Mouse (Mus musculus) v-Abl transformed pro-B cells (cell line): ENCODE data around the gene Nat14.

Experiments
- in situ Hi-C, 2 experiments: fragments of 400-800 bp; cut with MboI; formaldehyde crosslinking; loops; one replicate each; pipeline ENCODE4 v1.15.1; 2025; ENCODE audit not compliant: unreplicated experiment in 2 of 2

The Nat14 gene

DNA sequence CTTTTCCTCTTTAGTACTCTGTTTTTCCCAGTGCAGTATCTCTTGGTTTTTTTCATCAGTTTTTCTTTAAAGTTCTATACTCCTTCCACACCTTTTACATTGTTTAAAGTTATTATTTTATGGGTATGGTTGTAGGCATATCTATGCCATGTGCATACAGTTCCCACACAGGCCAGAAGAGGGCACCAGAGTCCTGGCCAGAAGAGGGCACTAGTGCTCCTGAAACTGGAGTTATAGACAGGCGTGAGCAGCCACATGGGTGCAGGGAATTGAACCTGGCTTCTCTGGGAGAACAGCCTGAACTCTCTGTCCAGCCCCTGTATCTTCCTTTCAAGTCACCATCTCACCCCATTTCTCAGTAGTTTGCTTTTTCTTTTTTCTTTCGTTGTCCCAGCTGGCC, 16.6 kb downstream of the Nat14 start:
- in situ Hi-C loops, result loop anchor here (5.0 to 25.0 kb wide), 3 partner anchors 126 to 801 kb away; partner anchors contain the start of genes Leng8 (in 2 of the 2) and Ube2s (in 2 of the 2)

DNA sequence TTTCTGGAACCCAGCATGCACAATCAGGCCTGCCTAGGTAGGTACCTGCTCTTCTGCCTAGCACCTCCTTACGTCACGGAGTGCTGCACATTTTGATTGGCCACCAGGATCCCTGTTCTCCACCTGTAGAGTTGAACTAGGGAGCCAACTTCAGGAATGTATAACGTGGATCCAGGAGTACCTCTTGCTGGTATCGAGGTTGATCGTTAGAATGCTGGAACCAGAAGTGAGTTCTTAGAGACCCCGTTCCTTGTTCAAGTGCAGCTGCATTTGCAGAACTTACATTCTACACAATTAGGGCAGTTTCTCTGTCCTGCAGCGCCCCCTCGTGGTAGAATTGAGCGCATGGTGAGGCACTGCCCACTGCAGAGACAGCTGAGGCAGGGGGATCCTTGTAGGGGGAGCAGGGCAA, 18.2 kb downstream of the Nat14 start:
- in situ Hi-C loops, result loop anchor here (5.0 to 25.0 kb wide), 12 partner anchors 33 to 1257 kb away; partner anchors contain the start of genes Leng8 (in 2 of the 2), Galp (in 1 of the 2), Gm36210 (in 1 of the 2) and Rpl28 (in 1 of the 2)

DNA sequence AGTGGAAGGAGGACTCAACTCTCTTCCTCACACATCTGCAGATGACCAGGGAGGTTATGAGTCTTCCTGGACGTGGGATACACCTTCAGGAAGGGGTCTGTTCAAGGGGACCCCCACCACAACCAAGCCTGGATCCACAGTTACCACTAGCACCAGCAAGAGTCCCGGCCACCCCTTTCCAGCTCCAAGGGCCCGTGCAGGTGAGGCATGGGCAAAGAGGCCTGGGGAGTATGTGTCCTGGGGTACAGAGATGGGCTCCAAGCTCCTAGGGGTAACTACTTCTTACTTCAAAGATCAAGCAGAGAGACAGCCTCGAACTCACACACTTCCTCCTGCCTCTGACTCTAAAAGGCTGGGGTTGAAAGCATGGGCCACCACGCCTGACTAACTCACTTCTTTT, 20.8 kb downstream of the Nat14 start:
- in situ Hi-C loops, result loop anchor here (5.0 to 25.0 kb wide), 12 partner anchors 35 to 1255 kb away; partner anchors contain the start of genes Leng8 (in 2 of the 2), Galp (in 1 of the 2), Gm36210 (in 1 of the 2) and Rpl28 (in 1 of the 2)

DNA sequence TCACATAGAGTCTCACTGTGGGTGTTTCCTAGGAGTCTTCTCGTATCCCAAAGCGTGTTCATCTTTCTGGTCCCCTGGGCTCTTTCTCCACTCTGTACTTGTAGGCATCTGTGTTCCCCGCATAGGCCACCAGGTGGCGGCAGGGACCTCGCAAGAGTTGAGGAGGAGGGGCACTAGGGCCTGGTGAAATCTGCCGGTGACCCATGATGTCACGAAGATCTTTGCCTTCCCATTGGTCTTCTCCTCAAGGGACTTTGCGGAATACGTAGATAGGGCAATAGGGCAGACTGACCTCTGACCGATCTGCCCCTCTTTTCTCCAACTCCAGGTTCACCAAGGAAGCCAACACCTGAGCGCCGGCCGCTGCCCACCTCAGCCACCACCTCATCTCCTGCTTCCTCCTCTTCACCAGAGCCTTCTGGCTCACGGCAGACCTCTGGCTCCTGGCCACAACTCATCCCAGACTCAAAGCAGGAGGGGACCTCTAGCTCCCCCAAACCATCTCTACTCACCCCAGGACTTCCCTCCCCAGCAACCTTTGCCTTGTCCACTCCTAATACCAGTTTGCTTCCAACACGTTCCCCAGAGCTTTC, 21.5 kb downstream of the Nat14 start:
- in situ Hi-C loops, result loop anchor here (5.0 to 25.0 kb wide), 12 partner anchors 36 to 1254 kb away; partner anchors contain the start of genes Leng8 (in 2 of the 2), Galp (in 1 of the 2), Gm36210 (in 1 of the 2) and Rpl28 (in 1 of the 2)

DNA sequence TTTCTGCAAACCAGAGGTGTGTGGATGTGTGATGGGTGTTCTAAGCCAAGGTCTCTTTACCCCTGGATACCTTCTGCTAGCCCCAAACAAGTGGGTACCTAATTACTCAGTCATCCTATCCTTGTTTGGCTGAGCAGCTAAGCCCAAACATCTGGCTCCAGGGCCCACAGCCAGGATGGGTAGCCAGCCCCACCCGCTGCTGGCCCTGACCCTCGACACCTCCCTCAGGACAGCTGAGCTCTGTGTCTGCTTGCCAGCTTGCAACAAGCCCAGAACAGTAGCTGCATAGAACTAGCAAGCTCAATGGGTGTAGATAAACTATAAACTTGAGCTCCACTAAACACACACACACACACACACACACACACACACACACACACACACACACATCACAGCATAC, 26.0 kb downstream of the Nat14 start:
- in situ Hi-C loops, result loop anchor here (10.0 to 25.0 kb wide), 5 partner anchors 57 to 1177 kb away; partner anchors contain the start of genes Leng8 (in 2 of the 2) and Rpl28 (in 1 of the 2)

DNA sequence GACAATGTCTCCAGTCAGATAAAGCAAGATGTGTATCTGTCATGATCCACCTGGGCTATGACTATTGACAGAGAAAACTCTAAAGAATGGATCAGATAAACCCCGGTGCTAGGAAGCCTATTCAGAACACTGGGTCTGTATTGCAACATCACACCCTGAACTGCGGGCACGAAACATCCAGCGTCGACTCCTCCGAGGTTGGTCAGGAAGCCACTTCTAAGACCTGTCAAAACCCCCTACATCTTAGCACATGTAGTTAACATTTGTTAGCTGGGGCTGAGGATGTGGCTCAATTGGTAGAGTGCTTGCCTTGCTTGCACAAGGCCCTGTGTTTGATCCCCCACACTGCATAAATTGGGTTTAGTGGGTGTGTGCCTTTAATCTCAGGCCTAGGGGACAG, 26.6 kb downstream of the Nat14 start:
- in situ Hi-C loops, result loop anchor here (10.0 to 25.0 kb wide), 5 partner anchors 56 to 1176 kb away; partner anchors contain the start of genes Leng8 (in 2 of the 2) and Rpl28 (in 1 of the 2)

DNA sequence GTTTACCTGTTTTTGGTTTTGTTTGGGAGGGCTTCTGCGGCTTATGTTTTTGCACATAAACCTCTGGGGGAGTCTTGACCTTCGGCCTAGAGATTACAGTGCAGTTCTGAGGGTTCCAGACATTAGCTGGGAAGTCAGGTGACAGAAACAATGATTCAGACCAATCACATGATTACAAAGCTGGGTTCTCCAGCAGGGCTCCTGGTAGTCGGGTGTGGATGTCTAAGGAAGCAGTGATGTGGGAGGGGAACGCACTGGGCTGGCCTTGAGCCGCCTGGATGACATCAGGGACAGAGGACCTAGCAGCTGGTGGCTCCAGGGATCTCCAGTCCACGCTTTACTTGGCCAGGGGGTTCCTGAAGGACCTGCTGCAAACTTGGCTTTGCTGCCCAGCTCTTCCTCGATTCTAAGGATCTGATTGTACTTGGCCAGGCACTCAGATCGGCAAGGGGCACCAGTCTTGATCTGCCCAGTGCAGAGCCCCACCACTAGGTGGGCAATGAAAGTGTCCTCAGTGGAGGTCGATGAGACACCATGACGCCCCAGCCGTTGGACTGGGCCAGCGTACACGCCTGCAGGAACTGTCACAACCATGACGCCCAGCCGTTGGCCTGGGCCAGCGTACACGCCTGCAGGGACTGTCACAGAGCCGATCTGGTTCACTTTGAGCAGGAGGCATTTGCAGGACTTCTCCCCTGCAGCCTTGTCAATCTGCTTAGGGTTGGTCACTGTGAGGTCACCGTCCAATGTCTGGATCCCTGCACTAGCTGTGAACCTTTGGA, 28.9 kb downstream of the Nat14 start:
- in situ Hi-C loops, result loop anchor here in 1 of 2 experiments (25.0 kb wide), 1 partner anchor 337 kb away; no protein-coding TSS in a partner anchor

DNA sequence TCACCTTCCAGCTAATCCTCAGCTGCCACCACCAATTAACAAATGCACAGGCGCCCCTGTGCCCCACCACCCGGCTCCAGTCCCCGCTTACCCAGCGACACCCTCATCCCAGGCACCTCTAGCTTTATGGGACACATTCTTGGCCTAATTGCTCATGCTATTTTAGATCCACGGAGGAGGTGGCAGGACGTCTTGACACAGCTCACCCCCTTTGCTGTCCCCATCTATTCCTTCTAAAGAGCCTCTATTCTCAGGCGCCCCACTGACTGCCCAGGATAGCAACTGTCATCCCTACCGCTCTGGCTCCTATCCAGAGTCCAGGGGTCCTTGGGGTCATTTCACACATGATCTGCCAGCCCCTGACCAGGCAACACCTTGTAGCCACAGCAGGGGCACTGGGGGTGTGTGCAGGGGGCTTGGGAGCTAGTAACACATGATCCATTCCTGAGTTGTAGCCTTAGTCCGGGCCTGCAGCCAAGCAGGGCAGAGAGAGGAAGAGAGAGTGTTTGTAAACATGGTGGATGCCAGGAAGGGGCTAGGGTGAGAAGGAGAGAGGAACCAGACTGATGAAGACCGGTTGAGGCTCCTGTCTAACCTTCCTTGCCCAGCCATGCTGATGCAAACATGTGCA, 32.1 kb downstream of the Nat14 start:
- in situ Hi-C loops, result loop anchor here in 1 of 2 experiments (25.0 kb wide), 1 partner anchor 333 kb away; no protein-coding TSS in a partner anchor

DNA sequence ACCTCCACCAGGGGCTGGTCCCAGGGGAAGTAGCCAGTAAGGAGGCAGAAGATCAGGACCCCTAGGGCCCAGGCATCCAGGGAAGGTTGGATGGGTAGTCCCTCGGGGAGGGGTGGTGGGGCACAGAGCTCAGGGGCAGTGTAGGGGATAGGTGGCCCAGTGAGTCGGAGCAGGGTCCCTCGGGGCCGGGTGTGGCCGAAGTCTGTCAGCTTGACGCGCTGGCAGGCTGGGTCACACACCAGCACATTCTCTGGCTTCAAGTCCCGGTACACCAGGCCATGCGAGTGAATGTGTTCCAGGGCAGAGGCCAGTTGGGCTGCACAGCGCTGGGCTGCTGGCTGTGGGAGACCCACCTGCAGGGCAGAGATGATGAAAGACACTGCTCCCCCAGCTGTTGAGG, 35.5 kb downstream of the Nat14 start:
- in situ Hi-C loops, result loop anchor here in 1 of 2 experiments (25.0 kb wide), 1 partner anchor 330 kb away; no protein-coding TSS in a partner anchor

DNA sequence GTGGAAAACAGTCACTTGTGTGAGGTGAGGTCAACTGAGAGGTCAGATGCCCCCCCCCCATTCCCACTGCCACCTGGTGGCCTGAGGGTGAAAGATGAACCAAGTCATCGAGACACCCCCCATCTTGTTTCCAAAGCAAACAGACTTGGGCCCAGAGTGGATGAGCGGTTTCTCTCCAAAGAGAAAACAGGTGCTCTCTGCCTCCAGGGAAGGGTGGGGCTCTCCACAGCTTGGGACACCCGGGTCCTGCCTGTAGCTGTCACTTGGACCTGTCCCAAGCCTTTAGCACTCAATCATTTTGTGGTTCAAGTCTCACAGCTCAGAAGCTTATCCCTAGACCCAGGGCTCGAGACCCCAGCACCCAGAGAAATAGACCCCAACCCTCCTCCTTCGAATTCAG, 41.7 kb downstream of the Nat14 start:
- in situ Hi-C loops, result loop anchor here in 1 of 2 experiments (5.0 to 25.0 kb wide), 2 partner anchors 34 to 324 kb away; partner anchors contain the start of gene Zfp579

DNA sequence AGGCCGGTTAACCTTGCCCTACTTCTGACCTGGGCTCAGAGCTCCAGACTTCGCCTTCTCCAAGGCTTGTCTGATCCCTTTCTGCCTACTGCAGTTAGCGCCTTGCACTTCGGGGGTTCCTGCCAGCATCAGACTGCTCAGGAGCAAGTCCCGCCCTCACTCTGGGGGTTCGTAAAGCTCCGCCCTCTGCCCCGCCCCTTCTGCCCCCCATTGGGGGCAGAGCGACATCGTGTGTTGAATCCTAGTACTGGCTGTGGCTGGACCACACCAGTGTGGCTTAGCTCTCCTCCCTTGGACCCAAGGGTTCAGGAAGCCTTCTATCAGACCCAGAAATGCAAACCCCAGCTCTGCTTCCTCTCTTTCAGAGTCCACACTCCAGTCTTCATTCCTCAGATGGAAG, 42.4 kb downstream of the Nat14 start, which contains the start of gene Sbk2:
TSS of gene Sbk2 (minus strand) at position 135 of the 400 bp plus-strand sequence.
- in situ Hi-C loops, result loop anchor here in 1 of 2 experiments (5.0 to 25.0 kb wide), 2 partner anchors 33 to 323 kb away; partner anchors contain the start of gene Zfp579

DNA sequence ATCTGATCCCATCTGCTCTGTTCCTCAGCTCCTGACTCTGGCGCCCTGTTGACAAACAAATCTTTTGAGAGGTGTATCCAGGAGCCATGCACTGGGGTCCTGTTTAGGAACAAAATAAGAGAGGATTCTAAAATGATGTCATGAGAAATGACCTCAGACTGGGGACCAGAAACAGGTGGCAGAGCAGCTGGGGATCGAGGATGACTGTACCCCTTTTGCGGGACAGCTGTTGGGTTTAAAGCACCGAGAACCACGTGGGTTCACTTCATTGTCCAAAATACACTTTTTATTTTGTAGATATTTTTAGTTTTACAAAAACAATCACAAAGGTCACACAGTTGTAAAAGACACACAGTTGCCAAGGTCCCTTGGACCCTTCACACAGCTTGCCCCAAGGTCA, 43.2 kb downstream of the Nat14 start:
- in situ Hi-C loops, result loop anchor here in 1 of 2 experiments (5.0 to 25.0 kb wide), 2 partner anchors 32 to 322 kb away; partner anchors contain the start of gene Zfp579

DNA sequence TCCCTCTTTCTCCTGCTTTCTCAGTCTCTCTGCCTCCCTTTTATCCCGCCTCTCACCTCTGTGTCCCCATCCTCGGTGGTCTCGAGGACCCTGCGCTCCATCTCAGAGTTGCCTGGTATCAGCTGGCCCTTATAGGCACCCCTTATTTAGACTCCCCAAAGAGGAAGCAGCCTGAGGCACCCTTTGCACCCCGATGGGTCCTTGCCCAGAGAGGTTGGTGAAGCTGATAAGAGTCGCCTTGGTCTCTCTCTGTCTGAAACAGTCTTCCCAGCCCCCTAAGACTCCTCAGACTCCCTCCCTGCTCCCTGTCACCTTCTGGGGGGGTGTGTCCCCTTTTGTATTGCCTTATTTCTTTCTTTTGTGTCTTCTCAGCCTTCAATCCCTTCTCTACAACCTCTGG, 49.2 kb downstream of the Nat14 start, which contains the start of gene Sbk3:
TSS of gene Sbk3 (minus strand) at position 101 of the 400 bp plus-strand sequence.
- in situ Hi-C loops, result loop anchor here in 1 of 2 experiments (25.0 kb wide), 1 partner anchor 316 kb away; no protein-coding TSS in a partner anchor

DNA sequence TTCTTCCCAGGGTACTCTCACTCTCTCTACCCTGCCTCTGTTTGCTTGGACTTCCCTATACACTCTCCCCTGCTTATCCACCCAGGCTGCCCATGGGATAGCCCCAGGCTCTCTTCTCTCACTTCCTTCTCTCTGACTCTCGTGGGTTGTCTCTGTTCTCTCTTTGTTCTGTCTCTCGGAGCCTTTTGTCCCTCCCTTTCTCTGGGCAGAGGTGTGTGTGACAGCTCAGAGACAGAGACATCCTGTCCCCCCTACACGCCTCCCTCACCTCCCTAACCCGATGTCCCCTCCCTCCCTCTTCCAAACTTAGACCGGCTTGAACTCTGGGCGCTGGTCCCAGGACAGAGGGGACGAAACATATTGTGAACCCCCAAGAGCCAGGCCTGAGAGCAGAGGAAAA, 49.9 kb downstream of the Nat14 start:
- in situ Hi-C loops, result loop anchor here in 1 of 2 experiments (25.0 kb wide), 1 partner anchor 316 kb away; no protein-coding TSS in a partner anchor

DNA sequence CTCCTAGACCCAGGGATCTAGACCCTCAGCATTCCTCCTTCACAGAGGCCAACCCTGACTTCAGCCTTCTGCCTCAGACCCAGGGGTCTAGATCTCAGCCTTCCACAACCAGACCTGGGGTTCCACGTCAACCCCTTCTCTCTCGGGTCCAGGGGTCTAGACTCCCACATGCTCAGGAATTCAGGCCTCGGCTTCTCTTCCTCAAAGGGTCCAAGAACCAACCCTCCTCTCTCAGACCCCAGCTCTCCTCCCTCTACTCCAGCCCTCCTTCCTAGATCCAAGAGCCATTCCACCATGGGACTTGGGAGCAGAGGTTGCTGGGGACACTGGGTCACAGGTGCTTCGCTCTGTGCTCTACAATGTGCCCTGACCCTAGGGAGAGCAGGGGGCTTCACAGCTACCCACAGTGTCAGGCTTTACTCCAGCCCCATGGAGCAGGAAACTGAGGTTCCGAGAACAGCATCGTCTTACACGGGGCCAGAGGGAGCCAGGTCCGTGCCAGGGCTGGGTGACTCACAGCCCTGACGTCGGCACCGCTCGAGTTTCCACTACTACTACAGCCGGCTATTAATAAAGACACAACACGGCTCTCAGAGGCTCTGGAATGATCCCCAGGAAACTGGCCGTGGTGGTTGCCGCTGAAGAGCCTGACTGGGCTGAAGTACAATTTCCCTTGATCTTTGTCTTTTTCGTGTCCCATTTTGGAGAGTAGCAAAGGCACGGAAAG, 50.7 kb downstream of the Nat14 start:
- in situ Hi-C loops, result loop anchor here in 1 of 2 experiments (25.0 kb wide), 1 partner anchor 315 kb away; no protein-coding TSS in a partner anchor
